Mouse (Mus musculus): Measurements from ENCODE around the gene Stat1. TPM values are rescaled to one million over a fixed set of nuclear protein-coding genes. Genes with fewer than 3 reads are reported as not detected.

The Stat1 gene
- polyA plus RNA-seq, 1 experiment from 2014 or later: 15.8 TPM

GRCm38 (mm10) chr1:52149934-52150346 lies 30.7 kb downstream of the Stat1 start:
- H3K4me3 ChIP-seq (ENCODE audit: low read depth, low read length): no peak overlapping the region
- H3K36me3 ChIP-seq (ENCODE audit: control insufficient read depth, insufficient read depth, low read length): no peaks in the 10 kb centered on the region
- 59% methylated on average over 9 of the region's 9 CpGs for WGBS
- peaks cover 3% of the 10 kb centered on the region; the same call in 1 of the 2 replicates for H3K4me1 ChIP-seq (ENCODE audit: control insufficient read depth, insufficient read depth, low read length)
- H3K4me2 ChIP-seq (ENCODE audit: low read depth): no peak overlapping the region
- no peaks in the 10 kb centered on the region for H3K9me3 ChIP-seq (ENCODE audit: control insufficient read depth, low read length)
- H3K9ac ChIP-seq (ENCODE audit: low read length): no peak overlapping the region
- no peak overlapping the region for H3K27ac ChIP-seq (ENCODE audit: low read depth, low read length)
- no peaks in the 10 kb centered on the region for H3K27me3 ChIP-seq (ENCODE audit: control insufficient read depth, insufficient read depth, low read length)
- ATAC-seq (ENCODE audit: insufficient read depth, low FRiP score, low TSS enrichment): no peak
- peak; percentile 34 for DNase-seq (ENCODE audit: low spot score)

- ATAC-seq (ENCODE audit: insufficient read depth, low FRiP score, low TSS enrichment) (no peak), DNase-seq (ENCODE audit: low spot score) (no peak)
- WGBS: 58% methylated on average over 11 of the region's 11 CpGs
- no peaks in the 10 kb centered on the region for H3K27me3 ChIP-seq (ENCODE audit: control insufficient read depth, insufficient read depth, low read length)
- H3K4me1 ChIP-seq (ENCODE audit: control insufficient read depth, insufficient read depth, low read length): peaks cover 3% of the 10 kb centered on the region; the same call in 1 of the 2 replicates
- H3K27ac ChIP-seq (ENCODE audit: low read depth, low read length): no peak overlapping the region
- no peaks in the 10 kb centered on the region for H3K36me3 ChIP-seq (ENCODE audit: control insufficient read depth, insufficient read depth, low read length)
- no peak overlapping the region for H3K4me3 ChIP-seq (ENCODE audit: low read depth, low read length)
- H3K9me3 ChIP-seq (ENCODE audit: control insufficient read depth, low read length): no peaks in the 10 kb centered on the region
- H3K4me2 ChIP-seq (ENCODE audit: low read depth): no peak overlapping the region
- no peak overlapping the region for H3K9ac ChIP-seq (ENCODE audit: low read length)
Measured at GRCm38 (mm10) chr1:52150676-52151075, 31.4 kb downstream of the Stat1 start.

GRCm38 (mm10) chr1:52151166-52151565 lies 31.9 kb downstream of the Stat1 start:
- WGBS: 91% methylated on average over 5 of the region's 5 CpGs
- Histone ChIP-seq H3K9ac (ENCODE audit: low read length) (no peak overlapping the region), H3K9me3 (ENCODE audit: control insufficient read depth, low read length) (no peaks in the 10 kb centered on the region), H3K4me2 (ENCODE audit: low read depth) (no peak overlapping the region), H3K27ac (ENCODE audit: low read depth, low read length) (no peak overlapping the region), H3K27me3 (ENCODE audit: control insufficient read depth, insufficient read depth, low read length) (no peaks in the 10 kb centered on the region), H3K4me3 (ENCODE audit: low read depth, low read length) (no peak overlapping the region), H3K36me3 (ENCODE audit: control insufficient read depth, insufficient read depth, low read length) (no peaks in the 10 kb centered on the region), H3K4me1 (ENCODE audit: control insufficient read depth, insufficient read depth, low read length) (peaks cover 3% of the 10 kb centered on the region; the same call in 1 of the 2 replicates)
- ATAC-seq (ENCODE audit: insufficient read depth, low FRiP score, low TSS enrichment) (no peak), DNase-seq (ENCODE audit: low spot score) (no peak)

- no peaks in the 10 kb centered on the region for H3K9me3 ChIP-seq (ENCODE audit: control insufficient read depth, low read length)
- ATAC-seq (ENCODE audit: insufficient read depth, low FRiP score, low TSS enrichment): no peak
- no peak overlapping the region for H3K27ac ChIP-seq (ENCODE audit: low read depth, low read length)
- no peak overlapping the region for H3K9ac ChIP-seq (ENCODE audit: low read length)
- H3K4me2 ChIP-seq (ENCODE audit: low read depth): no peak overlapping the region
- WGBS: 71% methylated on average over 13 of the region's 13 CpGs
- H3K4me1 ChIP-seq (ENCODE audit: control insufficient read depth, insufficient read depth, low read length): peaks cover 3% of the 10 kb centered on the region; the same call in 1 of the 2 replicates
- no peaks in the 10 kb centered on the region for H3K36me3 ChIP-seq (ENCODE audit: control insufficient read depth, insufficient read depth, low read length)
- H3K27me3 ChIP-seq (ENCODE audit: control insufficient read depth, insufficient read depth, low read length): no peaks in the 10 kb centered on the region
- no peak for DNase-seq (ENCODE audit: low spot score)
- no peak overlapping the region for H3K4me3 ChIP-seq (ENCODE audit: low read depth, low read length)
Measured at GRCm38 (mm10) chr1:52152369-52152768, 33.1 kb downstream of the Stat1 start.

GRCm38 (mm10) chr1:52152936-52153335 lies 33.7 kb downstream of the Stat1 start:
- Histone ChIP-seq H3K9me3 (ENCODE audit: control insufficient read depth, low read length) (no peaks in the 10 kb centered on the region), H3K4me2 (ENCODE audit: low read depth) (no peak overlapping the region), H3K4me1 (ENCODE audit: control insufficient read depth, insufficient read depth, low read length) (peaks cover 3% of the 10 kb centered on the region; the same call in 1 of the 2 replicates), H3K9ac (ENCODE audit: low read length) (no peak overlapping the region), H3K4me3 (ENCODE audit: low read depth, low read length) (no peak overlapping the region), H3K27ac (ENCODE audit: low read depth, low read length) (no peak overlapping the region), H3K27me3 (ENCODE audit: control insufficient read depth, insufficient read depth, low read length) (no peaks in the 10 kb centered on the region), H3K36me3 (ENCODE audit: control insufficient read depth, insufficient read depth, low read length) (no peaks in the 10 kb centered on the region)
- ATAC-seq (ENCODE audit: insufficient read depth, low FRiP score, low TSS enrichment) (no peak), DNase-seq (ENCODE audit: low spot score) (no peak)
- WGBS: 41% methylated on average over 3 of the region's 3 CpGs

GRCm38 (mm10) chr1:52154890-52155289 lies 35.6 kb downstream of the Stat1 start:
- no peaks in the 10 kb centered on the region for H3K9me3 ChIP-seq (ENCODE audit: control insufficient read depth, low read length)
- DNase-seq (ENCODE audit: low spot score): no peak
- no peak overlapping the region for H3K4me2 ChIP-seq (ENCODE audit: low read depth)
- 92% methylated on average over 8 of the region's 8 CpGs for WGBS
- no peaks in the 10 kb centered on the region for H3K36me3 ChIP-seq (ENCODE audit: control insufficient read depth, insufficient read depth, low read length)
- no peak overlapping the region for H3K27ac ChIP-seq (ENCODE audit: low read depth, low read length)
- H3K9ac ChIP-seq (ENCODE audit: low read length): no peak overlapping the region
- peaks cover 2% of the 10 kb centered on the region; the same call in 1 of the 2 replicates for H3K4me1 ChIP-seq (ENCODE audit: control insufficient read depth, insufficient read depth, low read length)
- H3K27me3 ChIP-seq (ENCODE audit: control insufficient read depth, insufficient read depth, low read length): no peaks in the 10 kb centered on the region
- no peak overlapping the region for H3K4me3 ChIP-seq (ENCODE audit: low read depth, low read length)
- no peak for ATAC-seq (ENCODE audit: insufficient read depth, low FRiP score, low TSS enrichment)

- WGBS: 84% methylated on average over 10 of the region's 10 CpGs
- H3K36me3 ChIP-seq (ENCODE audit: control insufficient read depth, insufficient read depth, low read length): no peaks in the 10 kb centered on the region
- no peaks in the 10 kb centered on the region for H3K27me3 ChIP-seq (ENCODE audit: control insufficient read depth, insufficient read depth, low read length)
- no peaks in the 10 kb centered on the region for H3K4me1 ChIP-seq (ENCODE audit: control insufficient read depth, insufficient read depth, low read length)
- no peak overlapping the region for H3K4me3 ChIP-seq (ENCODE audit: low read depth, low read length)
- ATAC-seq (ENCODE audit: insufficient read depth, low FRiP score, low TSS enrichment) (no peak), DNase-seq (ENCODE audit: low spot score) (no peak)
- H3K9me3 ChIP-seq (ENCODE audit: control insufficient read depth, low read length): no peaks in the 10 kb centered on the region
- H3K27ac ChIP-seq (ENCODE audit: low read depth, low read length): no peak overlapping the region
- H3K9ac ChIP-seq (ENCODE audit: low read length): no peak overlapping the region
- H3K4me2 ChIP-seq (ENCODE audit: low read depth): no peak overlapping the region
Measured at GRCm38 (mm10) chr1:52156351-52156750, 37.1 kb downstream of the Stat1 start.

GRCm38 (mm10) chr1:52158040-52158439 lies 38.8 kb downstream of the Stat1 start:
- no peak overlapping the region for H3K27ac ChIP-seq (ENCODE audit: low read depth, low read length)
- no peaks in the 10 kb centered on the region for H3K4me1 ChIP-seq (ENCODE audit: control insufficient read depth, insufficient read depth, low read length)
- no peaks in the 10 kb centered on the region for H3K27me3 ChIP-seq (ENCODE audit: control insufficient read depth, insufficient read depth, low read length)
- no peaks in the 10 kb centered on the region for H3K9me3 ChIP-seq (ENCODE audit: control insufficient read depth, low read length)
- WGBS: 89% methylated on average over 2 of the region's 2 CpGs
- DNase-seq (ENCODE audit: low spot score): no peak
- no peak overlapping the region for H3K4me2 ChIP-seq (ENCODE audit: low read depth)
- no peak for ATAC-seq (ENCODE audit: insufficient read depth, low FRiP score, low TSS enrichment)
- no peak overlapping the region for H3K9ac ChIP-seq (ENCODE audit: low read length)
- no peak overlapping the region for H3K4me3 ChIP-seq (ENCODE audit: low read depth, low read length)
- H3K36me3 ChIP-seq (ENCODE audit: control insufficient read depth, insufficient read depth, low read length): no peaks in the 10 kb centered on the region

- H3K36me3 ChIP-seq (ENCODE audit: control insufficient read depth, insufficient read depth, low read length): no peaks in the 10 kb centered on the region
- no peak for DNase-seq (ENCODE audit: low spot score)
- no peaks in the 10 kb centered on the region for H3K27me3 ChIP-seq (ENCODE audit: control insufficient read depth, insufficient read depth, low read length)
- 64% methylated on average over 17 of the region's 17 CpGs for WGBS
- ATAC-seq (ENCODE audit: insufficient read depth, low FRiP score, low TSS enrichment): no peak
- no peak overlapping the region for H3K9ac ChIP-seq (ENCODE audit: low read length)
- H3K4me2 ChIP-seq (ENCODE audit: low read depth): no peak overlapping the region
- H3K9me3 ChIP-seq (ENCODE audit: control insufficient read depth, low read length): no peaks in the 10 kb centered on the region
- no peak overlapping the region for H3K4me3 ChIP-seq (ENCODE audit: low read depth, low read length)
- no peak overlapping the region for H3K27ac ChIP-seq (ENCODE audit: low read depth, low read length)
- H3K4me1 ChIP-seq (ENCODE audit: control insufficient read depth, insufficient read depth, low read length): no peaks in the 10 kb centered on the region
Measured at GRCm38 (mm10) chr1:52158490-52159381, 39.5 kb downstream of the Stat1 start.

All from neural tube, embryonic 11.5 days (tissue).